Mouse (Mus musculus): ENCODE measurements at regions not wholly inside any gene's neighbourhood (a gene's known extent, or its start where the extent isn't known, plus 50 kb on each side); places are given as distances from the start of the nearest gene placed in this dataset.
"Not testable (repeated sequence)": the region's sequence is repeated elsewhere in the genome, so short reads cannot be mapped to it uniquely, and the experiment has no call there.

DNA sequence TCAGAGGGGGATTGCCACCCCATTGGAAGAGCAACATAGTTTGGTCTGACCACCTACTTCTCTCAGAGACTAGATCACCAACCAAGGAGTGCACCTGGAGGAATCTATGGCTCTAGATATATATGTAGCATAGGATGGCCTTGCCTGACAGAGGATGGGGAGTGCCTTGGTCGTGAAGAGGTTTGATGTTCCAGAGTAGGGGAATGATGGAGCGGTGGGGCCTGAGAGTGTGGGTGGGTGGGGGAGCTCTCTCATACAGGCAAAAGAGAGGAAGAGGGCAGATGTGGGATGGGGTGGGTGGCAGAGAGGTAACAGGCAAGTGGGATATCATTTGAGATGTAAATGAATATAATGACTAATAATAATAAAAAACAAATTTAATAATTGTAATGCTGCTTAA is 874.0 kb downstream of the Amy2a5 start:
- no peak for DNase-seq

DNA sequence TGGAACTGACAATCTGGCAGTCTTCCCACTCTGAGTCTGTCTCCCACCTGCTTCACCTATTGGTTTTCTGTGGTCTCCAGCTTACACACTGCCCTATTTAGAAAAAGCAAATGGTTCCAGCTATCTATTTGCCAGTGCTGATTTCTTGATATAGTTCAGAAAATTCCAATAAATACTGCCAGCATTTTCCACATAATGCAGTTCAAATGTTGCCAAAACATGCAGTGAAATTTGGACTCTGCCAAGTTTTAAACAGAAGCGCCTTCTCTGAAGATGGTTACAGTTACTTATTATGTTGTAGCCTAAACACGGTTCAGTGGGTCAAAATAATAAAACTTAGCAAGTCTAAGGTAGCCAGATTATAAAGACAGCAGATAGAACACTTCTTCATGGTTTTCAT is 912.8 kb downstream of the Amy2a5 start:
- DNase-seq: no peak

DNA sequence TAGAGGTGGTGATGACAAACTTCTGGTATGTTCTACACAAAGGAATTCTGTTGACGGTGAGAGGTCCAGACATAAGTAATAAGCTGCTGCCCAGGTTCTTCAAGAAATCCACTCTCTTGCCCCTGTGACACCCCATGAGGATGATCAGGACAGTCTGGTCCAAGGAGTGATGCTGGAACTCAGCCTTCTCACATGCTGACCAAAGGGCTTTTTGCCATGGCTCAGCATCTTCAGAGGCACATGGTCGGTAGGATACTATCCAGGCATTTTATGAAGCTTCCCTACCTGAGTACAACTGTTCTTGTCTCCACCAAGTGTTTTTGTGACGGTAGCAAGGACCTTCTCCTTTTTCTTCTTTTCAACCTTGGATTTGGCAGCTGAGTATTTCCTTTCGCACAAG is 927.5 kb downstream of the Amy2a5 start:
- DNase-seq: no peak

DNA sequence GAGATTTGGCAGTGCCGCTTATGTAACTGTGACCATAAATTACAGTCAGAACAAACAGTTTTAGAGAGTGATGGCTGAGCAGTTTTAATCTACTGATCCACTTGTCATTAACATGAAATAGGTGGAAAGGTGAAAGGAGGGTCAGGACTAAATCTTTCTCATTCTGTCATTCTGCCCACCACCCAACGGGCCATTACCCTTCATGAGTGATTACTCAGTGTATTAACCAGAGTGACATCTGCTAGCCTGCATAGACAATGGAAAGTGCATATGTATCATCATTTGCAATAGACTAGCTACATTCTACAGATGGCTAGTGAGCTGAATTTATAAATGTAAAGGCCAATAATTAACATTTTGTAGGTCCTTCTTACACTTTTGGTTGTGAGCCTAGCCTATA is 933.3 kb downstream of the Amy2a5 start:
- DNase-seq: peak in 1 of 2 experiments; percentile 6

DNA sequence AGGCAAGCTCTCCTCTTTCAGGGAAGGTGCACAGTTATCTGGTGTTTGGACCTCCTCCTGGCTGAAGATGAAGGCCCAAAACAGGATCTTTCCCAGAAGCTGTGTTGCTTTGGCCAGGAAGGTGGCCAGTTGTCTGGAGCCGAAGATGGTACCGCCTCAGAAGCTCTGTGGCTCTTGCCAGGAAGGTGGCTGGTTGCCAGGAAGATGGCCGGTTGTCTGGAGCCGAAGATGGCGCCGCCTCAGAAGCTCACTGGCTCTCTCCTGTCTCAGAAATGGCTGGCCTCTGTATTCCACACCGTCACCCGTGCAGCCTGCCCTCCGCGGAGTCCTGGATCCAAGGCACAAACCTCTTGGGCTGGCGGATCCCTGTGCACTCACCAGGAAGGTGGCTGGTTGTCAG is 937.4 kb downstream of the Amy2a5 start:
- DNase-seq: not testable (repeated sequence)

DNA sequence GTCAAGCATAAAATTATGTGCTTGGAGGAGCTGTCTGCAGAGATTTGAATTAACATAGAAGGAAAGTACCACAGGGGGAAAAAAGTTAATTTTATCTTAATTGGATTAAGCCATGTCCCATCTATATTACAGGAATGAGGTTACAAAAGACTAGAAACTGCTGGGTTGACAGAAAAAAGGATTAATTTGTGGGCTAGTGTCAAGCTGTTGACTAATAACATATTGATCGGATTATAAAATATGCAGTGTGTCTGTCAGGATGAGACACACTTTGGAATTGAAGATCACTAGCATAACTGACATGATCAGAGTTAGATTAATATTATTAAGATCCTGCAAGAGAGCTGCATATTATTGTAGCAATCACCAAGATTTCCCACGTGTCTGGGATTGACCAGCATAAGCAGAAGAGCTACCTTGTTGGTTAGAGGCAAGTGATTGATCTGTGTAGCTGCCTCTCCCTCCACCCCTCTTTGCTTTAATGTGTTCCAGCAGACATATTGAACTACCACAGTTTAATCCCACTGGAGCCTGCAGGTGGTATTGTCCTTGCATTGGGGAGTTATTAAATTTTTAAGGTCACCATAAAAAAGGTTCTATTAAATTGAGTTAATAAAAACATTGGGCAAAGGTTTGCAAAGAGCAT is 979.7 kb downstream of the Amy2a5 start:
- no peak for DNase-seq

DNA sequence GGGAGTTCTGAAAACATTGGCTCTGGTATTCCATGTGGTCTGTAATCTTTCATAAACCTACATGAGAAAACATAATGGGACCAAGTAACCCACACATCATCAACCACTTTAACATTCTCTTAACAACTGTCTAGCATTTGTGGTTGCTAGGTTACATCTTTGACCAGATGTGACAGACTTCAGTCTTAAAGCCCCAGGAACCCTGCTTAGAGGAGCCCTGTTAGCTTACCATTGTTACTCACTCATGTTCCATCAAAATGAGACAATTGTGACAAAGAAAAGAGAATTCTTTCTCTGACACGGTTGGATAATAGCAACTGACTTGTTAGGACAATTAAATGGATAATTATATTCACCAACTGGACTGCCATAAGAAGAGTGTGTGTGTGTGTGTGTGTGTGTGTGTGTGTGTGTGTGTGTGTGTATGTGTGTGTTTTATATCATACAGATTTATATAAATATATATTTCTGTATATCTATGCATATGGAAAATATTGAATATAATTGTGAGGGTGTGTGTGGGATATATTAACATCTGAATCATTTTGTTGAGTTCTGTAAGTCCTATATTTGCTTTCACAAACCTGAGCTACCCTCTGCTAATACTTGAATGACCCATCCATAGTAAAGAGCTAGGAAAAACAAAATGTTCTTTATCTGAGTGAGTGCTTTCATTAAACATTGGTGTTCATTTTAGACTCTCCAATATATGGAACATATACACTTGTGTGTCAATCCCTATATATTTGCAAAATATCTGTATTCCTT is 997.1 kb downstream of the Amy2a5 start:
- no peak for DNase-seq

DNA sequence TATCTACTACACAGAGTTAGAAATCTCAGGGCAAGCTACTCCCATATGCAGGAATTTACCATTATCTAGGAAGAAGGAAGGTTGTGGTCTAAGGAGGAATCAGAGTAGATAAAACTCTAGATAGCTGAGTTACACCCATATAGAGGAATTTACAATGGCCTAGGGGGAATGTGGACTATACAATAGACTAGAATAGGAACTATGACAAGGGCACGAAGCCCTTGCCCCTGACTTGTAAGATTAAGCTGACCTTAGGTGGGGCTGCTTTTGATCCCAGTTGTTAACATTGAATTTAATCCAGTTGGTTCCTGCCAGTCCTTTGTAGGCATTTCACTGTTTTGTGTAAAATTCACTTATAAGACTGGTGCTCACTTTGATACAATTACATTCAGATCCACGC is 1015.7 kb downstream of the Amy2a5 start:
- not testable (repeated sequence) for DNase-seq

DNA sequence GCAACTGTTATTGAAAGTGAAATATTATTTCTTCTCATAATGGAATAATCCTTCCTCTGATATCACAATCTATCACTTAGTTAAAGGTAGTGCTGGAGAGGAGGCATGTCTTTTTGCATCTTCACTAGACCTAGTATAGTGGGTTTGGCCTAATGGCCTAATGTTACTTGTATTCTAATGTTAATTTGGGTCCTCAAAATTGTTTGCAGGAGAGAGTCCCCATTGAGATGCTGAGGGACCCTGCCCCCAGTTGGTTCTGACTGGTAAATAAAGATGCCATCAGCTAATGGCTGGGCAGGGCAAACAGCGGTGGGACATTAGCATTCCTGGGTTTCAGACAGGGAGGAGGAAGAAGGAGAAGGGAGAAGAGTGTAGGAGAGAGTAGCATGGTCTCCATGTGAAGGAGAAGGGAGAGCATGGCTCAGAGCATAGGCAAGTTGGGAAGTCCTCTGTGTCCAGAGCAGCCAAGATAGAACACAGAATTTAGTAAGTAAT is 1019.0 kb downstream of the Amy2a5 start:
- no peak for DNase-seq
